Mouse (Mus musculus) adrenal gland, postnatal 36 days (tissue): ENCODE results near the gene Rflna. TPM values are rescaled to one million over a fixed set of nuclear protein-coding genes. Genes with fewer than 3 reads are reported as not detected.

Source experiments
- DNase-seq, 2 experiments: peaks; one replicate each; pipeline ENCODE4 v3.0.0; 2021; ENCODE audit warnings: mixed read lengths in 1 of 2
- total RNA-seq, 2 experiments: library from RNA; stranded (reverse); gene quantifications; 2 replicates each; pipeline ENCODE4 v1.2.3; 2021

Rflna gene
- total RNA-seq, 2 experiments from 2014 or later, result 3.2 to 7.7 TPM

- DNase-seq, result no peak
These were observed 3.0 kb downstream of the Rflna start for GRCm38 (mm10) chr5:125005871-125006652.

GRCm38 (mm10) chr5:125006896-125007295 is 3.9 kb downstream of the Rflna start:
- no peak for DNase-seq

GRCm38 (mm10) chr5:125011166-125011565 is 8.1 kb downstream of the Rflna start:
- DNase-seq, result no peak

- DNase-seq, result no peak
These were observed 8.6 kb downstream of the Rflna start for GRCm38 (mm10) chr5:125011628-125012027.

- peak; percentile 62 to 71 for DNase-seq
These were observed 11.5 kb downstream of the Rflna start for GRCm38 (mm10) chr5:125014497-125014896.

GRCm38 (mm10) chr5:125015066-125015465 is 12.0 kb downstream of the Rflna start:
- no peak for DNase-seq

- DNase-seq, result no peak
These were observed 12.6 kb downstream of the Rflna start for GRCm38 (mm10) chr5:125015576-125015975.

GRCm38 (mm10) chr5:125016421-125017242 is 13.6 kb downstream of the Rflna start:
- no peak for DNase-seq

GRCm38 (mm10) chr5:125017332-125017731 is 14.3 kb downstream of the Rflna start:
- no peak for DNase-seq

GRCm38 (mm10) chr5:125019099-125019498 is 16.1 kb downstream of the Rflna start:
- DNase-seq, result peak; percentile 62

- peak; percentile 67 to 71 for DNase-seq
These were observed 18.3 kb downstream of the Rflna start for GRCm38 (mm10) chr5:125021298-125021697.

GRCm38 (mm10) chr5:125024002-125024401 is 21.0 kb downstream of the Rflna start:
- DNase-seq, result no peak

GRCm38 (mm10) chr5:125028371-125028770 is 25.4 kb downstream of the Rflna start:
- DNase-seq, result no peak

GRCm38 (mm10) chr5:125028911-125029310 is 25.9 kb downstream of the Rflna start:
- no peak for DNase-seq

- DNase-seq, result no peak
These were observed 33.5 kb downstream of the Rflna start for GRCm38 (mm10) chr5:125036483-125036882.

- peak; percentile 50 to 58 for DNase-seq
These were observed 36.5 kb downstream of the Rflna start for GRCm38 (mm10) chr5:125039377-125040027.

GRCm38 (mm10) chr5:125040128-125040584 is 37.1 kb downstream of the Rflna start:
- DNase-seq, result peak; percentile 87 to 92

- no peak for DNase-seq
These were observed 38.6 kb downstream of the Rflna start for GRCm38 (mm10) chr5:125041578-125041977.

GRCm38 (mm10) chr5:125043448-125043847 is 40.4 kb downstream of the Rflna start:
- no peak for DNase-seq

GRCm38 (mm10) chr5:125045202-125045601 is 42.2 kb downstream of the Rflna start:
- DNase-seq, result no peak

GRCm38 (mm10) chr5:125046436-125046835 is 43.4 kb downstream of the Rflna start:
- no peak for DNase-seq

- DNase-seq, result no peak
These were observed 46.5 kb downstream of the Rflna start for GRCm38 (mm10) chr5:125049481-125049880.

- DNase-seq, result peak in 1 of 2 experiments; percentile 41
These were observed 49.2 kb downstream of the Rflna start for GRCm38 (mm10) chr5:125052237-125052602.
